Mouse (Mus musculus): ENCODE results near the gene Mars. TPM values are rescaled to one million over a fixed set of nuclear protein-coding genes. Genes with fewer than 3 reads are reported as not detected.

Mars gene
- polyA plus RNA-seq (2012; rRNA removed): 89.7 and 94.2 TPM in 2 replicates

DNA sequence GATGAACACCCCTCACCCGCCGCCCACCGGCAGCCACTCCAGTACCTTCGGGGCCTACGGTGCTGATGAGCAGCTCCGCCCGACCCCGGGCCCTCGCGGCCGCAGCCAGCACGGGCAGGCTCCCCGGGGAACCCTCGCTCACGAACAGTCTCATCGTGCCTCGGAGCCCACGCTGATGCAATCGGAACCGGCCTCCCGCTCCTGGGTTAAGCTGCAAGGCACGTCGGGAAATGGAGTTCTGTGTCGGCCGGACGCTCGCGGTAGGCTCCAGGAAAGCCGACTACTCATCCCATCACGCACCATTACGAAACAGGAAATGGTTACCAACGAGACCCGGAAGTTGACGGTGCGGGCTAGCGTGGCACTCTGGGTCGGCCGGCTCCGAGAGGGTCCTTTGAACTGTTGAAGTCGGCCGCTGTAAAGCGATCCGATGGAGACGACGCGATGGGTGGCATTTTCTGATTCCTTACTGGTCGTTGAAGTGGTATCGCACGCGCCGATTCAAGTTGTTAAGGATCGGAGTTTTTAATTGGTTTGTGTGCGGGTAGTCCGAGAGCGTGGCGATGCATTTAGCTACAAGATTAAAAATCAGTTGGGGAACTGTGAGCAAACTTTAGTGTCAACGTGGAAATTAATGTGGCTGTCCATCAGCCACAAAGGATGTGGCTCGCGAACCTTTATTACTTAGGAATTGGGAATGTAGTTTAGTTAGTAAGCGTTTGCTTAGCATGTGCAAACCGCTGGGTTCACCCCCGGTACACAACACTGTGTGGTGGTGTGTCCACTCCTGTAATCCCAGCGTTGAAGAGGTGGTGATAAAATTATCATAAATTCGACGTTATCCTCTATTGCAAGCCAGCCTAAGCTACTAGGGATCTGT lies at the start of gene Mars:
Gene Mars, minus strand, starts transcription at position 311 of the 880 bp plus-strand sequence.

DNA sequence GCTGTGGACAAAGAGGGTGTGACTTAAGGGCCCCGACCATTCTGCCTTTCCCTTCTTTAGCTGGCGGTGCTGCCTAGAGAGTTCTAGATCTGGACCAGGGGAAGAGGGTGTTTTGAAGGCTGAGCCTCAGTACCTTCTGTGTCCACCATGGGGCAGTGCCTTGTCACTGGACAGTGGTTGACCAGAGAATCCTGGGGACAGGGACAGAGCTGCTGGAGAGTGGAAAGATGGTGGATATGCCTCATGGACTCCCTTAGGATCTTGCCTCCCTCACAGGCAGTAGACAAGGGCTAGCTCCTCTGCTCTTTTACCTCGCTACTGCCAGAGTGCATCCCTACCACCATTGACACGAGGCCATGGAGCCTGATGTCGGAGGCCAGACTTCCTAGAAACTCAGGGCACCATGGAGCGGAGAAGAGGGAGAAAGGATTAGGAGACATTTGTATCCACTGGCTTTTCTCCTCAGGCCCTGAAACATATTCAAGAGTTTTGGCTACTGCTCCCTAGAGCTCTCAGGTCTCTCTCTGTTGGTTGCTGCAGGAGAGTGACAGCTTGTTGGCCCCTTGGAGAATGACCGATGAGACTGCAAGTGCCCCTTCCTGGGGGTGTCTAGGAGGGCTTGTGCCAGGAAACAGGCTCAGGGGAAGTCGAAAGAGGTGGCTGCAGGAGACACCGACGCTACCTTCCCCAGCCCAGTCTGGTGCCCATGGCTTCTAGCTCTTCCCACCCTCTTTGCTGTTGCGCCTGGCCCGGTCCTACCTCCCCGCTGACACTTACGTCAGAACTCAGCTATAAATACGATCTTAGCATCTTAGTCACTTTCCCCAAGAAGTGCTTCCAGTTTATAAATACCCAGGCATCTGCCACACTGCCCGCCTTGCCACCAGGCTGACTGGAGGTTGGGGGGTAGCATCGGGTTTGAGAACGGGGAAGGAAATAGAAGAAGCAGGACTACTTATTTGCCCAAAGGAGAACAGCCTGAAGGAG lies 42.6 kb upstream of the Mars start, which contains the start of gene Inhbe:
Gene Inhbe, minus strand, starts transcription at position 503 of the 987 bp plus-strand sequence.

DNA sequence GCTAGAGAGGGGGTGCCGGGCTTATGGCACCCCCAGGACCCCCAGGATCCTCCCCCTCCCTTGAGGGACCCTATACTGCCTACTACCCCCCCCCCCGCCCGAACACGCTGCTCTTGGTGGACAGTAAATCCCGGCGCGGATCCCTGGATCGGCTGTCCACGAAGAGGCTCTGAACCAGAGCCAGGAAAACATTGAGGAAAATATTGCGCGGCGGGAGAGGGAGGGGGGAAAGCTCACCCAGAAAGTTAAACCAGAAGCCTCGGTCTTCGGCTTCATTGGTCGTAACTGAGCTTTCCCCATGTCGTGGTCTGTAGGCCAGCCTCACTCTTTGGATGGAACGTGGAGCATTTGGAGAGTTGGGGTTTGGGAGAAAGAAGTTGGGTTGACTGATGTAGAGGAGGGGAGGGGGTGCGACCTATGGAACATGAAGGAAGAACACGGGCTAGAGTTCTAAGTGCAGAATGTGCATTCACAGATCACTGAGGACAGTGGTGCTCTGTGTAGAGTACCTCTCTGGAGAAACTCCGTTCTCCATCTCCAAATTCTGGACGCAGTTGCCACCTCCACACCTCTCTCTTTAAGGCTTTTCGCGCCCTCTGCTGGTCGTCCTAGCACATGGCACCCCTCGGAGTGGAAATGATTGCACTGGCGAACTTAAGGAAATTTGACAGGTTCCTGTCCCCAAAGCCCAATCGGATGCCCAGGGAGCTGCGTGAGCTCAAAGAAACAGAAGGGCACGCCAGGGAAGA lies 30.5 kb upstream of the Mars start, which contains the start of gene Gli1:
Gene Gli1, minus strand, starts transcription at position 84 of the 749 bp plus-strand sequence.

DNA sequence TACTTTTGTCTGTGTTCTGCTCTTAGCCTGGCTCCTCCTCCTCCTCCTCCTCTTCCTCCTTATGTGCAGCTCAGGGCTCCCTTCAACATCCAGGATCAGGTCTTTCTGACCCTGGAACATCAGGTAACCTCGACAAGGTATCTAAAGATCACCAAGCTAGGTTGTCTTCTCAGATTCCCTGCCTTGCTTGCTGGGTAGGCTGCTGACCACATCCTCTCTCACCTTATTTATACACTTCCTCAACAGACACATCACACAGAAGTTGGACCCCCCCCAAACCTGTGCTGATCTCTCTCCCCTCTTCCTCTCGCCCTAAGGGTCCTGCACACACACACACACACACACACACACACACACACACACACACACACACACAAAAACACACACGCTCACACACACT lies 10.0 kb upstream of the Mars start, which contains the start of gene Arhgap9:
Gene Arhgap9, plus strand, starts transcription at position 344 of the 400 bp plus-strand sequence.

DNA sequence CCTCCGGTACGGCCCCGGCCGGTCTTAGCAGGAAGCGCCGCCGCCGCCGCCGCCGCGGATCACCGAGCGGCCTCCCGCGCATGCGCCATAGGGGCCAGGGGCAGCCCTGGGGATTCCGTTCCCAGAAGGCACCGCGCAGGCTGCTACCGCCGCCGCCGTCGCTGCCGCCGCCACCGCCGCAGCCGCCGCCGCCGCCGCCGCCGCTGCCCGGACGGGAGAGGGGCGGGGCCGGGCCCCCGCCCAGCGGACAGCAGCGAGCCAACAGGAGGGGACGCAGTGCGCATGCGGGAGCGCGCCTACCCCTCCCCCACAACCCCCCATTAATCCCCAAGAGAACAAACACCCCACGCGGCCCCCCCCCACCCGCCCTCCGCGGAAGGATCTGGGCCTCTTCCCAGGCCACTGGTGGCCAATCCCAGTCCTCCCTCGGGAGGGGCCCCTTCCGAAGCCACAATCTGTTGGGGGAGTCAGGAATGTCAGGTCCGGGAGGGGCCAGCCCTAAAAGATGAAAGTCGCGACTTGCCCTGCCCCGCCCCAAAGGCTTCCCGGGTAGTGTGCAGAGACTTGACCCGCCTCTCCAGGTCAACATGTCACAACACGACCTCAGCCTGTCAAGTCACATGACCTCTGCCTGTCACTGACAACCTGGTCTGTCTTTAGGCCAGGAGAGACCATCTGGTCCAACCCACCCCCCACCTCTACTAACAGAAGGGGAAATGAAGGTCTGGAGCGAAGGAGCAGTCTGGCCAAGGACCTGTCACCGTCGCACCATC lies 22.6 kb downstream of the Mars start, which contains the start of gene Mbd6:
Gene Mbd6, minus strand, starts transcription at position 219 of the 773 bp plus-strand sequence.

DNA sequence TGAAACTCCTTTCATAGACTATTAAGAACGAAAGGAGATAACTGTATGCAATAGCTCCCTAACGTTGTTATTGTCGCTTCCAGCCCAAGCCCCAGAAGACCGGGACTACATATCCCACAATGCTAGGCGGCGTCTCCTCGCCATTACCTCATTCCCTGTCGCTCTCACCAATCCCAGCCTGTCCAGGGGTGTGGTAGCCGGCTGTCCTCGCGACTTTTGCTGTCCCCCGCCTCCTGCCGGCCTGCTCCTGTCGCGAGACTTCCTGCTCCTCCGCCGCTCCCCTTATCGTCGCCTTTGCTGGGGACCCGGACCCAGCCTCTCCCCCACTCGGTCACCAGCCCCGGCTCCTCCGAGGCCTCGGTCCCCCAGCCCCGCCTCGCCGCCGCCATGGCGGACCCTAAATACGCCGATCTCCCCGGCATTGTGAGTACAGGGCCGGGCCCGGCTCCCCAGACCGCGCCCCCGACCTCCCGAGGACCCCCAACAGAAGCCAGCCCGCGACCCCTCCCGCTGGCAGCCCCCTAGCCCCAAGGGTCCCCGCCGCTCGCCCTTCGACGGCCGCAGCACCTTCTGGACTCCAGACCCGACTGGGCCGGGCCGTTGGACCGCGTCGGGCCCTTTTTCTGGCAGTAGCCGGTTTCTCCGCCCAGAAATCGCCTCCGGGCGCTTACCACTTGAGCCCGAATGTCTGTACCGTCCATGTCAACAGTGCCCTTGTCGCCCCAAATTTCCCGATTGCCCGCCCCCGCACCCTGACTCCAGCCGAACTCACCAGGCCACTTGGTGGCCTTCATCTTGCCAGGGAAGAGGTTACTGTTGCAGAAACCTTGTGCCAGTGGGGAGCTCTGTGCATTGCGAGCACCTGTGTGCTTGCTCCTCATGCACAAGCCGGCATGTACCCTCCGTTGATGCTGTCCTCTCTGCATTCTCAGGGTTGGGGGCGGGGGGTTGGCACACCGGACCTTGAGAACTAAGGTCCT lies 45.2 kb downstream of the Mars start, which contains the start of gene Dctn2:
Gene Dctn2, plus strand, starts transcription at position 257 of the 980 bp plus-strand sequence.

DNA sequence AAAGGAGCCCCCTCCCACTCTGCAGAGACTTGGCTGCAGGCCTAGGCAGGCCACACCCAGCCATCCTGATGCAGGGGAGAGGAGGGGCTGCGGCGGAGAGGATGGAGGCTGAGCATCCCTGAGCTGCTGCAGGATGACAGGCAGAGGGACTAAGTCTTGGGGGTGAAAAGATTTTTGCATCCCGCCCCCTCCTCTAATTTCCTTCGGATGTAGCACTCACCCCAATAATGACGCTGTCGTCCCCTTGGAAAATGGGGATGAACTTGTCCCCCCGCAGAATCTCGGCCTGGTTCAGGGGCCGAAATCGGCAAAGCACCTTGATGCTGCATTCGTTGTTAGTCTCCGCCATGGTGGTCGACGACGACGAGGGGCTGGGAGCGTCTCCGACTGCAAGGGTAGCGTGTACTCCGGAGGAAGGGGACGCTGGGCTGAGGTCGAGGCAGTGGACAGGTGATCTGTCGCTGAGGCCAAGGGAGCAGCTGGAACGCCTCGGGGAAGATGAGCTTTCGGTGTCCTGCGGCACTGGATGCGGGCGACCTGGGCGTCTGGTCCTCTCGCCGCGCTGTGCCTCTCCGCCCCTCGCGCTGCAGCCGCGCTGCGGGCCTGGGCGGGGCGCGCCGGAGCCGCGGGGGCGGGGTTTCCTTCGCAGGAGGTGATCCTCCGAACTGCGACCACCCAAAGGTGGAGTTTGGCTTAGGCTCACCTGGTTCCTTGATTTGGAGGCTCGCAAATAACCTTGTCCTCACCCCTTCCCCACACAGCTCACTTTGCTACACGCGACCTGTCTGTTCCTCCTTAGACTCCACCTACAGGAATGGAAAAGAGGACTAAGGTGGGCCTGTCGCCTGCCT lies 48.8 kb downstream of the Mars start, which contains the start of gene Kif5a:
Gene Kif5a, minus strand, starts transcription at position 801 of the 851 bp plus-strand sequence.

Other genes with a start within 250 kb of the Mars start
- gene Cdk4, start 248.3 kb downstream of the Mars start, polyA plus RNA-seq (2012; rRNA removed): 1,086 and 1,352 TPM in 2 replicates
- gene Tspan31, start 241.5 kb downstream of the Mars start, polyA plus RNA-seq (2012; rRNA removed): 91.2 and 94.6 TPM in 2 replicates
- 89.1 and 97.8 TPM in 2 replicates for gene Agap2, start 236.5 kb downstream of the Mars start, polyA plus RNA-seq (2012; rRNA removed)
- 94.0 and 95.8 TPM in 2 replicates for gene Os9, start 190.7 kb downstream of the Mars start, polyA plus RNA-seq (2012; rRNA removed)
- gene B4galnt1, start 146.6 kb downstream of the Mars start, polyA plus RNA-seq (2012; rRNA removed): 41.1 and 50.7 TPM in 2 replicates
- 2.4 and 2.8 TPM in 2 replicates for gene Slc26a10, start 131.1 kb downstream of the Mars start, polyA plus RNA-seq (2012; rRNA removed)
- gene Arhgef25, start 121.7 kb downstream of the Mars start, polyA plus RNA-seq (2012; rRNA removed): 106 and 125 TPM in 2 replicates
- 465 and 469 TPM in 2 replicates for gene Dtx3, start 116.1 kb downstream of the Mars start, polyA plus RNA-seq (2012; rRNA removed)
- gene Pip4k2c, start 100.2 kb downstream of the Mars start, polyA plus RNA-seq (2012; rRNA removed): 23.0 and 24.3 TPM in 2 replicates
- 115 and 116 TPM in 2 replicates for gene Kif5a, start 48.4 kb downstream of the Mars start, polyA plus RNA-seq (2012; rRNA removed)
- gene Dctn2, start 45.4 kb downstream of the Mars start, polyA plus RNA-seq (2012; rRNA removed): 328 and 341 TPM in 2 replicates
- gene Mbd6, start 22.8 kb downstream of the Mars start, polyA plus RNA-seq (2012; rRNA removed): 49.6 and 66.7 TPM in 2 replicates
- gene Arhgap9, start 10.2 kb upstream of the Mars start, polyA plus RNA-seq (2012; rRNA removed): 1.2 and 1.3 TPM in 2 replicates
- 9.4 and 26.2 TPM in 2 replicates for gene Gli1, start 30.2 kb upstream of the Mars start, polyA plus RNA-seq (2012; rRNA removed)
- not detected in 2 replicates for gene Inhbe, start 42.6 kb upstream of the Mars start, polyA plus RNA-seq (2012; rRNA removed)
- not detected in 2 replicates for gene Inhbc, start 58.6 kb upstream of the Mars start, polyA plus RNA-seq (2012; rRNA removed)
- 62.5 and 71.6 TPM in 2 replicates for gene R3hdm2, start 68.5 kb upstream of the Mars start, polyA plus RNA-seq (2012; rRNA removed)
- gene Stac3, start 189.9 kb upstream of the Mars start, polyA plus RNA-seq (2012; rRNA removed): 9.7 and 15.0 TPM in 2 replicates
- gene Ndufa4l2, start 203.2 kb upstream of the Mars start, polyA plus RNA-seq (2012; rRNA removed): 10.8 and 13.2 TPM in 2 replicates
- 91.9 and 95.9 TPM in 2 replicates for gene Shmt2, start 210.7 kb upstream of the Mars start, polyA plus RNA-seq (2012; rRNA removed)
- gene Nxph4, start 222.8 kb upstream of the Mars start, polyA plus RNA-seq (2012; rRNA removed): 26.9 and 35.5 TPM in 2 replicates

Data from central nervous system, embryonic 14 days (tissue).